ENCODE assay signal across 9 mouse cellular contexts in the genomic region with DNA sequence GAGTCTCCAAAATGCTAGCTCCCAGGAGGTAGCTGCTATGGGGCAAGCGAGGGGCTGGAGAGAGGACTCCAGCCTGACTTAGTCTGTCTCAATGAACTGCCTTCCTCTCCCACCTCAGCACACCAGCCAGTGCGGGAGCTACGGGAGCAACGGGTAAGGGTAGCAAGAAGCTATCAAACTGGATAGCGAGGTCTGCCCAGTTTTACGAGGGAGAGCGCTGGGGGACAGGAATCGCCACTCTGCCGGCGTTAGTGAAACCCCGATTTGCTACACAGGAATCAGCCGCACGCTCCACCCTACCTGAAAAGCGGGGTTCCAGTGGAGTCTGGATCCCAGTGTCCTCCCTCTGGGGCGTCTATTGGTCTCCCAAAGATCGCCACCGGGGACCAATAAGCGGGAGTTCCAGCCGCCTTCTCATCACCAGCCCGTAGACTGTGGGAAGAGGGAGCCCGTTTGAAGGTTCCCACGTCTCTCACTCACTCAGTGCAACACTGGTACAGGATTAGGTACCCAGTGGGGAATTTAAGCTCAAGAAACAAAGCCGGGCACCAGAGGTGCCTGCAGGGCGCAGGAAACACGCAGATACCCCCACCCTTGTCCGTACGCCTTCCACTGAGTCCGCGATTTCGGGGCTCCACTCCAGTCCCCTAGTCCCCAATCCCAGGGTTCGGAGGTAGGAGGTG. TPM values are rescaled to one million over a fixed set of nuclear protein-coding genes. Genes with fewer than 3 reads are reported as not detected.
DNase-seq lines count a peak whose midpoint lies in the region; ATAC-seq lines count a peak whose summit lies in the region.
"Had no signal": no experiment of that assay in that cellular context is flagged by ENCODE, and none has a peak within 500 bp of the region (broad histone marks: within the 10 kb centered on the region; RNA-seq: fewer than 3 reads in every experiment).

No protein-coding gene starts in this region.

- peaks cover 43% of the 10 kb centered on the region for H3K27me3 ChIP-seq in forebrain, embryonic 12.5 days
- H3K27me3 ChIP-seq in limb, embryonic 12.5 days = peaks cover 34% of the 10 kb centered on the region

- no peaks in the 10 kb centered on the region for H3K9me3 ChIP-seq in forebrain, embryonic 12.5 days
- H3K9me3 ChIP-seq in limb, embryonic 12.5 days = no peaks in the 10 kb centered on the region

- H3K9ac ChIP-seq in forebrain, embryonic 12.5 days = peak overlapping the region; percentile 63
- H3K9ac ChIP-seq in limb, embryonic 12.5 days (replicated peaks) = peak overlapping the region; percentile 59

- H3K27ac ChIP-seq in forebrain, embryonic 12.5 days = no peak overlapping the region
- H3K27ac ChIP-seq in limb, embryonic 12.5 days = no peak overlapping the region

- H3K4me1 ChIP-seq in forebrain, embryonic 12.5 days = peaks cover 15% of the 10 kb centered on the region
- peaks cover 11% of the 10 kb centered on the region for H3K4me1 ChIP-seq in limb, embryonic 12.5 days (replicated peaks)

- intact Hi-C loops in heart, postnatal 25 days (cut with DNase I) = loop anchor here (5.0 kb wide), 1 partner anchor 103 kb away; no protein-coding TSS in a partner anchor

- WGBS in forebrain, embryonic 12.5 days = under 1% methylated on average over 31 of the region's 31 CpGs
- WGBS in limb, embryonic 12.5 days = under 1% methylated on average over 31 of the region's 31 CpGs

- peak; percentile 47; the same call in 1 of the 2 replicates for ATAC-seq in forebrain, embryonic 12.5 days (ENCODE audit: low FRiP score)
- ATAC-seq in limb, embryonic 12.5 days (ENCODE audit: insufficient number of reproducible peaks, insufficient read depth, low FRiP score, low TSS enrichment, low read depth) = 0 out of 2 replicates have a peak, but pooled peaks have one; percentile 23
- ATAC-seq: Patski had no signal

- peak; percentile 77 for DNase-seq in heart, adult 11 months
- no peak for DNase-seq in heart, postnatal 25 days (ENCODE audit: low spot score)
- DNase-seq in R1 (ENCODE audit: low read depth, low spot score) = peak; percentile 21
- DNase-seq in retina, embryonic 14.5 days (ENCODE audit: low spot score) = peak; percentile 38
- no peak for DNase-seq in urinary bladder, postnatal 4 days (ENCODE audit: low spot score in 2 of 2)
- no peak for DNase-seq in B cell, adult 2 months

- H3K36me3 ChIP-seq in forebrain, embryonic 12.5 days (replicated peaks) = no peaks in the 10 kb centered on the region
- no peaks in the 10 kb centered on the region for H3K36me3 ChIP-seq in limb, embryonic 12.5 days

- H3K4me2 ChIP-seq in forebrain, embryonic 12.5 days = peak overlapping the region; percentile 94
- H3K4me2 ChIP-seq in limb, embryonic 12.5 days = peak overlapping the region; percentile 96

- peak overlapping the region; percentile 60 for H3K4me3 ChIP-seq in forebrain, embryonic 12.5 days (replicated peaks)
- peak overlapping the region; percentile 57 for H3K4me3 ChIP-seq in limb, embryonic 12.5 days (replicated peaks)

RNA-seq across cellular contexts. Expression of a gene that starts 0.6 kb away (rescaled TPM):
- under 1 TPM; 0.08 to 0.11 TPM for total RNA-seq in heart, postnatal 25 days (2021)
- polyA plus RNA-seq in forebrain, embryonic 12.5 days (2016; fragmentation: Nextera tagmentation; extraction: Ambion mirVana) = 3.0 and 3.3 TPM in 2 replicates
- polyA plus RNA-seq in limb, embryonic 12.5 days (2016; fragmentation: Nextera tagmentation; extraction: Ambion mirVana) = 2.5 and 3.2 TPM in 2 replicates
- polyA plus RNA-seq: Patski had no signal

Comparison
In these comparisons a context has a peak if more than half of its experiments do, and no peak if none do; other contexts are left out.
1. DNase-seq: peak in heart, adult 11 months (single experiment), R1 (single experiment) and retina, embryonic 14.5 days (single experiment); none in heart, postnatal 25 days (single experiment), urinary bladder, postnatal 4 days (0 of 2) and B cell, adult 2 months (0 of 2).